Mouse (Mus musculus) bone marrow macrophage, adult 2 months (primary cell): ENCODE data around the gene Ablim1.

Source experiments
- CTCF ChIP-seq: IDR thresholded peaks from 2 replicates; pipeline ENCODE4 v1.5.1; 2012; ENCODE audit warnings: low read depth, mild to moderate bottlenecking, low read length, moderate library complexity
- POLR2A ChIP-seq: IDR thresholded peaks from 2 replicates; pipeline ENCODE4 v1.6.1; 2012; ENCODE audit warnings: mild to moderate bottlenecking, low read depth, low read length, borderline replicate concordance

GRCm38 (mm10) chr19:57282642-57283041 lies 32.1 kb downstream of the Ablim1 start:
- TF ChIP-seq CTCF (no peak), POLR2A (no peak)
